Comparison of ENCODE assay signal across 8 mouse cellular contexts in genomic region chr3:37769268-37769756, GRCm38 (mm10). TPM values are rescaled to one million over a fixed set of nuclear protein-coding genes. Genes with fewer than 3 reads are reported as not detected.
DNase-seq lines count a peak whose midpoint lies in the region; ATAC-seq and TF ChIP-seq lines count a peak whose summit lies in the region.

No protein-coding gene starts in this region.

- ATAC-seq in forebrain, embryonic 16.5 days: peak; percentile 88
- ATAC-seq in liver, embryonic 12.5 days: no peak
- peak; percentile 86 for ATAC-seq in midbrain, postnatal 0 days (ENCODE audit: low FRiP score)

- H3K4me1 ChIP-seq in brown adipose tissue, adult 24 weeks (ENCODE audit: control insufficient read depth, insufficient read depth, insufficient read length, low read length): peaks cover 14% of the 10 kb centered on the region; the same call in 1 of the 2 replicates
- peaks cover 12% of the 10 kb centered on the region for H3K4me1 ChIP-seq in forebrain, embryonic 16.5 days (replicated peaks; ENCODE audit: control insufficient read depth, insufficient read depth, low read length)
- H3K4me1 ChIP-seq in liver, embryonic 12.5 days: peaks cover 25% of the 10 kb centered on the region
- peaks cover 16% of the 10 kb centered on the region for H3K4me1 ChIP-seq in midbrain, postnatal 0 days (ENCODE audit: insufficient read depth, low read length)

- no peaks in the 10 kb centered on the region for H3K36me3 ChIP-seq in forebrain, embryonic 16.5 days (ENCODE audit: control insufficient read depth, insufficient read depth)
- H3K36me3 ChIP-seq in liver, embryonic 12.5 days: no peaks in the 10 kb centered on the region
- no peaks in the 10 kb centered on the region for H3K36me3 ChIP-seq in midbrain, postnatal 0 days (ENCODE audit: insufficient read depth, low read length)

- no peaks in the 10 kb centered on the region for H3K9me3 ChIP-seq in forebrain, embryonic 16.5 days (ENCODE audit: control insufficient read depth, low read length)
- no peaks in the 10 kb centered on the region for H3K9me3 ChIP-seq in liver, embryonic 12.5 days (replicated peaks)
- H3K9me3 ChIP-seq in midbrain, postnatal 0 days (ENCODE audit: low read length): no peaks in the 10 kb centered on the region

- intact Hi-C loops in heart, postnatal 36 days (cut with DNase I): loop anchor here (2.0 to 10.0 kb wide), 2 partner anchors 129 to 405 kb away; no protein-coding TSS in a partner anchor

- peak overlapping the region; percentile 88 for H3K27ac ChIP-seq in brown adipose tissue, adult 24 weeks (replicated peaks; ENCODE audit: low read depth, low read length)
- H3K27ac ChIP-seq in forebrain, embryonic 16.5 days (ENCODE audit: low read length): peak overlapping the region; percentile 61
- H3K27ac ChIP-seq in liver, embryonic 12.5 days: peak overlapping the region; percentile 42; the same call in 1 of the 2 replicates
- H3K27ac ChIP-seq in midbrain, postnatal 0 days (ENCODE audit: low read depth, low read length): peak overlapping the region; percentile 75

- no peak overlapping the region for H3K9ac ChIP-seq in forebrain, embryonic 16.5 days (replicated peaks; ENCODE audit: low read depth, low read length)
- H3K9ac ChIP-seq in liver, embryonic 12.5 days: no peak overlapping the region
- peak overlapping the region; percentile 5; the same call in 1 of the 2 replicates for H3K9ac ChIP-seq in midbrain, postnatal 0 days (replicated peaks; ENCODE audit: low read length, poor library complexity, severe bottlenecking)

- no peaks in the 10 kb centered on the region for H3K27me3 ChIP-seq in forebrain, embryonic 16.5 days (replicated peaks; ENCODE audit: control insufficient read depth, insufficient read depth, low read length)
- no peaks in the 10 kb centered on the region for H3K27me3 ChIP-seq in liver, embryonic 12.5 days (replicated peaks)
- H3K27me3 ChIP-seq in midbrain, postnatal 0 days (ENCODE audit: insufficient read depth, low read length): no peaks in the 10 kb centered on the region

- peak overlapping the region; percentile 12; the same call in 1 of the 2 replicates for H3K4me2 ChIP-seq in forebrain, embryonic 16.5 days (ENCODE audit: low read length)
- no peak overlapping the region; the same call in 1 of the 2 replicates for H3K4me2 ChIP-seq in liver, embryonic 12.5 days
- H3K4me2 ChIP-seq in midbrain, postnatal 0 days (ENCODE audit: low read depth, low read length, poor library complexity, severe bottlenecking): peak overlapping the region; percentile 20; the same call in 1 of the 2 replicates

- TF ChIP-seq CTCF in midbrain, postnatal 0 days (IDR thresholded peaks at IDR 0.05): no peak

- peak; percentile 52 for DNase-seq in Muller cell, postnatal 12 days (ENCODE audit: inconsistent ontology term)
- DNase-seq in heart, postnatal 36 days: peak; percentile 78 to 85
- DNase-seq in kidney, postnatal 4 days: peak; percentile 75 to 83
- DNase-seq in midbrain, postnatal 0 days (ENCODE audit: low spot score): peak; percentile 84
- no peak for DNase-seq in yolk sac, embryonic 10.5 days (ENCODE audit: low spot score)

- H3K4me3 ChIP-seq in brown adipose tissue, adult 24 weeks (ENCODE audit: insufficient read depth, low read depth, low read length): peak overlapping the region; percentile 3; the same call in 1 of the 2 replicates
- no peak overlapping the region for H3K4me3 ChIP-seq in forebrain, embryonic 16.5 days (replicated peaks; ENCODE audit: low read length)
- H3K4me3 ChIP-seq in liver, embryonic 12.5 days: no peak overlapping the region
- no peak overlapping the region for H3K4me3 ChIP-seq in midbrain, postnatal 0 days (ENCODE audit: low read depth, low read length)

- WGBS in forebrain, embryonic 16.5 days: 8% methylated on average over 5 of the region's 5 CpGs
- 15% methylated on average over 5 of the region's 5 CpGs for WGBS in liver, embryonic 12.5 days (ENCODE audit: insufficient replicate concordance)
- 3% methylated on average over 5 of the region's 5 CpGs for WGBS in midbrain, postnatal 0 days

RNA-seq across cellular contexts. Expression of gene Gm5148, which starts 45.0 kb away (rescaled TPM):
- 1.4 TPM in 1 of 2 replicates, not detected in the other for polyA plus RNA-seq in brown adipose tissue, adult 24 weeks (2012; ENCODE audit: insufficient read depth, insufficient read length, missing spikeins)
- 5.1 and 6.1 TPM in 2 replicates for polyA plus RNA-seq in forebrain, embryonic 16.5 days (2015; fragmentation: Nextera tagmentation; extraction: Ambion mirVana)
- under 1 TPM in 1 of 2 experiments, not detected in 1; 0.16 TPM for total RNA-seq in heart, postnatal 36 days (2021)
- polyA plus RNA-seq in liver, embryonic 12.5 days (2016; fragmentation: Nextera tagmentation; extraction: Ambion mirVana): 2.7 and 3.1 TPM in 2 replicates
- 13.3 and 15.7 TPM in 2 replicates for total RNA-seq in midbrain, postnatal 0 days (2014; rRNA removed)
- polyA plus RNA-seq in midbrain, postnatal 0 days (2015; fragmentation: Nextera tagmentation; extraction: Ambion mirVana): 17.5 and 17.8 TPM in 2 replicates
